Mouse (Mus musculus): Measurements from ENCODE around the gene Ppp1r12a.

GRCm38 (mm10) chr10:108140742-108141141, 21.3 kb upstream of the Ppp1r12a start:
- TF ChIP-seq POLR2A (IDR thresholded peaks at IDR 0.05; ENCODE audit: extremely low read depth, insufficient read depth, low read length): no peak
- no peak for TF ChIP-seq CTCF (IDR thresholded peaks at IDR 0.05; ENCODE audit: extremely low read depth, insufficient read depth, low read length)
